Mouse (Mus musculus): ENCODE data around the gene Pbrm1. TPM values are rescaled to one million over a fixed set of nuclear protein-coding genes. Genes with fewer than 3 reads are reported as not detected.

Gene Pbrm1
- polyA plus RNA-seq, 1 experiment, result 14.3 TPM

DNA sequence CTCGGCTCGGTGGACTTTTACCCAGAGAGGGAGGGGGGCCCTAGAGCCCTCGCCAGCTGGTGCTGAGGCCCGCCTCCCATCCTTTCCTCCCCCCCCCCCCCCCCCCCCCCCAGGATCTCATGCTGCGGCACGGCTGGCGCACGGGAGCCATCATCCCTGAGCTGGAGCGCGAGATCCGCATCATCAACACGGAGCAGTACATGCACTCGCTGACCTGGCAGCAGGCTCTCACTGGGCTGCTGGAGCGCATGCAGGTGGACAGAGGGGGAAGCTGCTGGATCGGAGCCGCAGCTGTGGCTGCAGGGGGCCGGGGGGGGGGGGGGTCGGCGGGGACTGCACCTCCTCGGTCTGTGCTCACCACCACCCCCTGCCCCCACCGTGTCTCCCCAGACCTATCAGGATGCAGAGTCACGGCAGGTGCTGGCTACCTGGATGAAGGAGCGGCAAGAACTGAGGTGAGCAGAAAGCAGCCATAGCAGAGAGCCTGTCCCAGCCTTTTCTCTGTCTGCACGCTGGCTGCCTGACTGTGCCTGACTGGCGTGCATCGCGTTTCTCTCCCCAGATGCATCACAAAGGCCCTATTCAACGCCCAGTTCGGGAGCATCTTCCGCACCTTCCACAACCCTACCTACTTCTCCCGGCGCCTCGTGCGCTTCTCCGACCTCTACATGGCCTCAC is 119.4 kb downstream of the Pbrm1 start:
- Histone ChIP-seq H3ac (ENCODE audit: control insufficient read depth, insufficient read length, low read depth) (no peak overlapping the region), H3K4me3 (ENCODE audit: insufficient read depth, poor library complexity, severe bottlenecking) (no peak overlapping the region), H3K36me3 (ENCODE audit: control insufficient read depth, insufficient read depth) (peaks cover 19% of the 10 kb centered on the region), H3K79me2 (ENCODE audit: control insufficient read depth, insufficient read depth) (no peaks in the 10 kb centered on the region), H3K79me3 (ENCODE audit: low read depth) (no peaks in the 10 kb centered on the region), H3K27me3 (ENCODE audit: control insufficient read depth, insufficient read depth, insufficient read length) (no peaks in the 10 kb centered on the region)
- TF ChIP-seq USF1 (IDR thresholded peaks at IDR 0.05; ENCODE audit: low read depth) (no peak), CEBPB (IDR thresholded peaks at IDR 0.05; ENCODE audit: low read depth) (no peak), CTCF (IDR thresholded peaks at IDR 0.05; ENCODE audit: control insufficient read depth, insufficient read depth, insufficient read length) (no peak)

DNA sequence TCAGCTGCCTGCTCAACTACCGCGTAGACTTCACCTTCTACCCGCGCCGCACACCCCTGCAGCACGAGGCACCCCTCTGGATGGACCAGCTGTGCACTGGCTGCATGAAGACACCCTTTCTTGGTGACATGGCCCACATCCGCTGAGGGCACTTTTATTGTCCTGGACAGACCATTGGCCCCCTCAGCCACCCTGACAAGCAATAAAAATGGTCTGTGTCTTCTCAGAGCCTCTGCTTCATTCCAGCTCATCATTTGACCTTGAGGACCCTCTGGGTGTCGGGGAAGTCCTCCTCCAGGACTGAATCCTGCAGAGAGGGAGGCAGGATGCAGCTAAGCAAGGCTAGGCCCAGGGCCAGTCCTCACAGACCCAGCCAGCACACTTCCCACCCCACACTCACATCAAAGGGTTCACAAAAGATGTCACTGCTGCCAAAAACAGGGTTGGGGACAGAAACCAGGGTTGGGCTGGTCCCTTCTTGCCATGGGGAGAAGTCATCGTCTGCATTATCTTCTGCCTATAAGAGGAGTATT is 120.0 kb downstream of the Pbrm1 start:
- H3K79me3 ChIP-seq (ENCODE audit: low read depth), result no peaks in the 10 kb centered on the region
- H3K79me2 ChIP-seq (ENCODE audit: control insufficient read depth, insufficient read depth), result no peaks in the 10 kb centered on the region
- TF ChIP-seq USF1 (IDR thresholded peaks at IDR 0.05; ENCODE audit: low read depth) (no peak), MYOD1 (IDR thresholded peaks at IDR 0.05; ENCODE audit: control insufficient read depth, insufficient read length, low read depth) (no peak), MAX (IDR thresholded peaks at IDR 0.05) (no peak), CTCF (IDR thresholded peaks at IDR 0.05; ENCODE audit: control insufficient read depth, insufficient read depth, insufficient read length) (no peak)
- H3K27me3 ChIP-seq (ENCODE audit: control insufficient read depth, insufficient read depth, insufficient read length), result no peaks in the 10 kb centered on the region
- H3K4me3 ChIP-seq (ENCODE audit: insufficient read depth, poor library complexity, severe bottlenecking), result no peak overlapping the region
- no peak overlapping the region for H3ac ChIP-seq (ENCODE audit: control insufficient read depth, insufficient read length, low read depth)
- peaks cover 19% of the 10 kb centered on the region for H3K36me3 ChIP-seq (ENCODE audit: control insufficient read depth, insufficient read depth)

DNA sequence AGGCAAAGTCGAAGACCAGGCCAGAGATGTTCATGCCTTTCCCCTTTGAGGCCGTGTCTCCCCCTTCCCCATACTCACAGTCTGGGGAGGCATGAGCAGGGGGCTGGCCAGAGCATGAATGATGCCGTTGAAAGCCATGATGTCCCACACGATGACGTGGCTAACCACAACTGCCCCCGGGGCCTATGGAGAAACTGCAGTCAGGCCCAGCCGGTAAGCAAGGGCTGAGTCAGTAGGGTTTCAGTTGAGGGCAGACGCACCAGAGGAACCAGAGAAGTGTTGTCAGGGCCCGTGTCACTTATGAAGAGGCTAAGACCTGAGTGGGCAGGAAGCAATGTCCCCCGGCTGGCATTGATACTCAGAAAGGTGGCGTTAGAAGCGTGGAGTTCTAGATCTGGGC is 120.7 kb downstream of the Pbrm1 start:
- H3ac ChIP-seq (ENCODE audit: control insufficient read depth, insufficient read length, low read depth), result no peak overlapping the region
- H3K4me3 ChIP-seq (ENCODE audit: insufficient read depth, poor library complexity, severe bottlenecking), result no peak overlapping the region
- H3K27me3 ChIP-seq (ENCODE audit: control insufficient read depth, insufficient read depth, insufficient read length), result peaks cover under 1% of the 10 kb centered on the region
- H3K79me3 ChIP-seq (ENCODE audit: low read depth), result no peaks in the 10 kb centered on the region
- no peak for TF ChIP-seq MYOG (IDR thresholded peaks at IDR 0.05; ENCODE audit: control insufficient read depth, extremely low read depth, insufficient read length)
- TF ChIP-seq USF1 (IDR thresholded peaks at IDR 0.05; ENCODE audit: low read depth), result no peak
- TF ChIP-seq CTCF (IDR thresholded peaks at IDR 0.05; ENCODE audit: control insufficient read depth, insufficient read depth, insufficient read length), result no peak
- no peak for TF ChIP-seq CEBPB (IDR thresholded peaks at IDR 0.05; ENCODE audit: low read depth)
- TF ChIP-seq MYOD1 (IDR thresholded peaks at IDR 0.05; ENCODE audit: control insufficient read depth, insufficient read length, low read depth), result no peak
- no peaks in the 10 kb centered on the region for H3K79me2 ChIP-seq (ENCODE audit: control insufficient read depth, insufficient read depth)
- H3K36me3 ChIP-seq (ENCODE audit: control insufficient read depth, insufficient read depth), result peaks cover 19% of the 10 kb centered on the region

DNA sequence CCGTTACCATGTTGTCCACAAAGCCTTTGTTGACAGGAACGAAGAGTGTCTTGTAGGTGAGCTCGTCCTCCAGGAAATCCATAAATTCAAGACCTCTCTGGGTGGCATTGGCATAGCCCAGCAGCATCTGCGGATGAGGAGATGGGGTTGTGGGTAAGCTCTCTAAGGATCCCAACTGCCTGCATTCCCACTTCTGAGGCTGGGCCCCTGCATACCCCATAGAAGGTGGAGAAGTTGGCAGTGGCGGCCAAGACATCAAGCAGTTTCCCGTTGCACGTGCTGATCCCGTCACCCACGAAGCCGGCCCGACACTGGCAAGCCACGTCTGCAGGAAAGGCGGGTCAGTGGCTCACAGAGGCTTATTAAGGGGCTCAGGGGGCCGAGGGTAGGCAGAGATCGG is 121.2 kb downstream of the Pbrm1 start:
- Histone ChIP-seq H3K27me3 (ENCODE audit: control insufficient read depth, insufficient read depth, insufficient read length) (peaks cover 5% of the 10 kb centered on the region), H3K79me3 (ENCODE audit: low read depth) (no peaks in the 10 kb centered on the region), H3K79me2 (ENCODE audit: control insufficient read depth, insufficient read depth) (no peaks in the 10 kb centered on the region), H3ac (ENCODE audit: control insufficient read depth, insufficient read length, low read depth) (no peak overlapping the region), H3K4me3 (ENCODE audit: insufficient read depth, poor library complexity, severe bottlenecking) (no peak overlapping the region), H3K36me3 (ENCODE audit: control insufficient read depth, insufficient read depth) (peaks cover 19% of the 10 kb centered on the region)
- TF ChIP-seq FOSL1 (IDR thresholded peaks at IDR 0.05; ENCODE audit: insufficient read depth, low read length, poor library complexity, severe bottlenecking) (no peak), USF1 (IDR thresholded peaks at IDR 0.05; ENCODE audit: low read depth) (no peak)

DNA sequence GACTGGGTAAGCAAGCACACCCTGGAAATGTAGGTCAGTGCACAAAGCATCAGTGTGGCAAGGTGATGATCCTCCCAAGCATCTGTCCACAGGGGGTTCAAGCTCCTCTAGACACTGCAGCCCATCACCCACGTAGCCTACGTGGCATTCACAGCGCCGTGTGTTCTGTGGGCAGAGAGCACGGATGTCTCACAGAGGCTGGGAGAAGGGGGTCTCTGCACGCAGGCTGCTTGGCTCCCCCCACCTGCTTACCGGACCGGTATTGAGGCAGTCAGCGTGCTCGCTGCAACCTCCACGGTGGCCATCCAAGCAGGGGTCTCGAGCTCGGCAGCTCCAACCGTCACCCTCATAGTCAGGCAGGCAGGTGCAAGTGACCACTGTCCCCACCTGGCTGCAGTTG is 122.1 kb downstream of the Pbrm1 start:
- Histone ChIP-seq H3K79me2 (ENCODE audit: control insufficient read depth, insufficient read depth) (no peaks in the 10 kb centered on the region), H3K79me3 (ENCODE audit: low read depth) (no peaks in the 10 kb centered on the region), H3ac (ENCODE audit: control insufficient read depth, insufficient read length, low read depth) (no peak overlapping the region), H3K36me3 (ENCODE audit: control insufficient read depth, insufficient read depth) (peaks cover 10% of the 10 kb centered on the region), H3K4me3 (ENCODE audit: insufficient read depth, poor library complexity, severe bottlenecking) (no peak overlapping the region), H3K27me3 (ENCODE audit: control insufficient read depth, insufficient read depth, insufficient read length) (peaks cover 5% of the 10 kb centered on the region)
- TF ChIP-seq FOSL1 (IDR thresholded peaks at IDR 0.05; ENCODE audit: insufficient read depth, low read length, poor library complexity, severe bottlenecking) (no peak), CTCF (IDR thresholded peaks at IDR 0.05; ENCODE audit: control insufficient read depth, insufficient read depth, insufficient read length) (no peak), USF1 (IDR thresholded peaks at IDR 0.05; ENCODE audit: low read depth) (no peak)

DNA sequence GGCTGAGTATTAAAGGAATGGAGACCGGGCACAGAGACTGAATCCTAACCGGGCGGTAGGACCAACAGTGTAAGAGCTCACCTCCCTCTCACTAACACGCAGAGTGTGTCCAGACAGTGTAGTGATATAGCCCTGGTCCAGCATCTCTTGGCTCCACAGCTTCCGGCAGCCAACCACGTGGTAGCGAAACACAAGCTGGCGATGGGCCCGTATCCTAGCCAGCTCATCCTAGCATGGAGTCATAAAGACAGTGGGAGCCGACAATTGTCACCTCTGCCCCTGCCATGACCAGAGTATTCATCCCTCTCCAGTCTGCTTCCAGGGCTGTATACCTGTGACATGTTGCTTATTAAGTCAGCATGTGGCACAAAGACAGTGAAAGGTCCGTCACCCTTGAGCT is 126.8 kb downstream of the Pbrm1 start:
- TF ChIP-seq FOSL1 (IDR thresholded peaks at IDR 0.05; ENCODE audit: insufficient read depth, low read length, poor library complexity, severe bottlenecking) (no peak), MYOG (IDR thresholded peaks at IDR 0.05; ENCODE audit: control insufficient read depth, extremely low read depth, insufficient read length) (no peak), CTCF (IDR thresholded peaks at IDR 0.05; ENCODE audit: control insufficient read depth, insufficient read depth, insufficient read length) (no peak), MAX (IDR thresholded peaks at IDR 0.05) (no peak), CEBPB (IDR thresholded peaks at IDR 0.05; ENCODE audit: low read depth) (no peak), MYOD1 (IDR thresholded peaks at IDR 0.05; ENCODE audit: control insufficient read depth, insufficient read length, low read depth) (no peak), USF1 (IDR thresholded peaks at IDR 0.05; ENCODE audit: low read depth) (no peak)
- Histone ChIP-seq H3K79me2 (ENCODE audit: control insufficient read depth, insufficient read depth) (no peaks in the 10 kb centered on the region), H3K79me3 (ENCODE audit: low read depth) (no peaks in the 10 kb centered on the region), H3K36me3 (ENCODE audit: control insufficient read depth, insufficient read depth) (no peaks in the 10 kb centered on the region), H3K4me3 (ENCODE audit: insufficient read depth, poor library complexity, severe bottlenecking) (no peak overlapping the region), H3K27me3 (ENCODE audit: control insufficient read depth, insufficient read depth, insufficient read length) (peaks cover 44% of the 10 kb centered on the region), H3ac (ENCODE audit: control insufficient read depth, insufficient read length, low read depth) (no peak overlapping the region)
